In genomic region chr14:27044221-27044966, GRCm38 (mm10) we compare ENCODE assay signal across 9 mouse cellular contexts. TPM values are rescaled to one million over a fixed set of nuclear protein-coding genes. Genes with fewer than 3 reads are reported as not detected.
DNase-seq lines count a peak whose midpoint lies in the region; ATAC-seq and TF ChIP-seq lines count a peak whose summit lies in the region.
"Had no signal": no experiment of that assay in that cellular context is flagged by ENCODE, and none has a peak within 500 bp of the region (broad histone marks: within the 10 kb centered on the region; RNA-seq: fewer than 3 reads in every experiment).

No protein-coding gene starts in this region.

- intact Hi-C loops in gastrocnemius, postnatal 36 days (cut with DNase I): no loop called here

- H3K27me3 ChIP-seq in forebrain, embryonic 11.5 days (ENCODE audit: control insufficient read depth, insufficient read depth, low read length): no peaks in the 10 kb centered on the region; the same call in 1 of the 2 replicates
- H3K27me3 ChIP-seq in forebrain, embryonic 16.5 days (replicated peaks; ENCODE audit: control insufficient read depth, insufficient read depth, low read length): peaks cover 6% of the 10 kb centered on the region
- no peaks in the 10 kb centered on the region for H3K27me3 ChIP-seq in limb, embryonic 11.5 days (ENCODE audit: control insufficient read depth, insufficient read depth, low read length)
- H3K27me3 ChIP-seq in cerebellum, adult 2 months (ENCODE audit: control insufficient read depth, insufficient read depth, low read length): no peaks in the 10 kb centered on the region; the same call in 1 of the 2 replicates
- no peaks in the 10 kb centered on the region for H3K27me3 ChIP-seq in kidney, adult 2 months (replicated peaks; ENCODE audit: control insufficient read depth, insufficient read depth, low read length)

- H3K4me1 ChIP-seq in forebrain, embryonic 11.5 days (replicated peaks; ENCODE audit: control insufficient read depth, insufficient read depth, low read length): peaks cover 29% of the 10 kb centered on the region
- peaks cover 15% of the 10 kb centered on the region for H3K4me1 ChIP-seq in forebrain, embryonic 16.5 days (replicated peaks; ENCODE audit: control insufficient read depth, insufficient read depth, low read length)
- peaks cover 67% of the 10 kb centered on the region for H3K4me1 ChIP-seq in limb, embryonic 11.5 days (ENCODE audit: control insufficient read depth, insufficient read depth, low read length)
- no peaks in the 10 kb centered on the region for H3K4me1 ChIP-seq in cerebellum, adult 2 months (ENCODE audit: control insufficient read depth, insufficient read depth, low read length)
- peaks cover 30% of the 10 kb centered on the region for H3K4me1 ChIP-seq in kidney, adult 2 months (ENCODE audit: control insufficient read depth, insufficient read depth, low read length)

- no peak for TF ChIP-seq CTCF in cerebellum, adult 2 months (IDR thresholded peaks at IDR 0.05; ENCODE audit: borderline replicate concordance, insufficient read depth, low read depth, low read length)
- TF ChIP-seq CTCF in kidney, adult 2 months (conservative IDR thresholded peaks at IDR 0.05; ENCODE audit: insufficient read depth, insufficient read length, low read depth, low read length): no peak

- no peak for TF ChIP-seq POLR2A in cerebellum, adult 2 months (IDR thresholded peaks at IDR 0.05; ENCODE audit: borderline replicate concordance, insufficient read depth, low read length)
- no peak for TF ChIP-seq POLR2A in kidney, adult 2 months (IDR thresholded peaks at IDR 0.05; ENCODE audit: low read depth, low read length)

- H3K27ac ChIP-seq in forebrain, embryonic 11.5 days (ENCODE audit: low read depth, low read length): peak overlapping the region; percentile 53
- no peak overlapping the region for H3K27ac ChIP-seq in forebrain, embryonic 16.5 days (ENCODE audit: low read length)
- H3K27ac ChIP-seq in limb, embryonic 11.5 days (replicated peaks; ENCODE audit: low read depth, low read length): peak overlapping the region; percentile 75
- no peak overlapping the region for H3K27ac ChIP-seq in cerebellum, adult 2 months (ENCODE audit: insufficient read depth, low read length)
- H3K27ac ChIP-seq in kidney, adult 2 months (ENCODE audit: insufficient read depth, low read depth, low read length): no peak overlapping the region

- ATAC-seq in forebrain, embryonic 11.5 days (replicated peaks; ENCODE audit: low FRiP score): no peak
- no peak for ATAC-seq in forebrain, embryonic 16.5 days
- no peak for ATAC-seq in limb, embryonic 11.5 days (ENCODE audit: insufficient number of reproducible peaks, low FRiP score, low TSS enrichment, low read depth)

- H3K4me2 ChIP-seq in forebrain, embryonic 11.5 days (ENCODE audit: low read depth, low read length, severe bottlenecking): peak overlapping the region; percentile 29; the same call in 1 of the 2 replicates
- no peak overlapping the region for H3K4me2 ChIP-seq in forebrain, embryonic 16.5 days (ENCODE audit: low read length)
- peak overlapping the region; percentile 37; the same call in 1 of the 2 replicates for H3K4me2 ChIP-seq in limb, embryonic 11.5 days (ENCODE audit: low read depth, severe bottlenecking)

- DNase-seq in forebrain, embryonic 11.5 days (ENCODE audit: low spot score): no peak
- peak; percentile 33 for DNase-seq in 3T3-L1 (ENCODE audit: low read depth, low spot score)
- peak; percentile 26 to 41 for DNase-seq in gastrocnemius, postnatal 36 days
- DNase-seq in limb, embryonic 11.5 days (ENCODE audit: low spot score): no peak
- no peak for DNase-seq in cerebellum, adult 2 months
- DNase-seq in left cerebral cortex, adult 8-10 months (ENCODE audit: low spot score in 2 of 2): no peak
- DNase-seq in kidney, adult 2 months: no peak

- 8% methylated on average over 11 of the region's 11 CpGs for WGBS in forebrain, embryonic 11.5 days
- WGBS in forebrain, embryonic 16.5 days: 11% methylated on average over 11 of the region's 11 CpGs
- 1% methylated on average over 11 of the region's 11 CpGs for WGBS in limb, embryonic 11.5 days
- WGBS in cerebellum, adult 2 months: 19% methylated on average over 11 of the region's 11 CpGs
- 17% methylated on average over 11 of the region's 11 CpGs for WGBS in kidney, adult 2 months

- no peaks in the 10 kb centered on the region for H3K9me3 ChIP-seq in forebrain, embryonic 11.5 days (ENCODE audit: control insufficient read depth, low read length)
- H3K9me3 ChIP-seq in forebrain, embryonic 16.5 days (ENCODE audit: control insufficient read depth, low read length): no peaks in the 10 kb centered on the region
- H3K9me3 ChIP-seq in limb, embryonic 11.5 days (ENCODE audit: control insufficient read depth, low read length): no peaks in the 10 kb centered on the region

- no peak overlapping the region; the same call in 1 of the 2 replicates for H3K9ac ChIP-seq in forebrain, embryonic 11.5 days (ENCODE audit: low read length)
- H3K9ac ChIP-seq in forebrain, embryonic 16.5 days (replicated peaks; ENCODE audit: low read depth, low read length): no peak overlapping the region
- H3K9ac ChIP-seq in limb, embryonic 11.5 days (ENCODE audit: low read length): no peak overlapping the region

- H3K36me3 ChIP-seq in forebrain, embryonic 11.5 days (ENCODE audit: control insufficient read depth, insufficient read depth, low read length): no peaks in the 10 kb centered on the region
- H3K36me3 ChIP-seq in forebrain, embryonic 16.5 days (ENCODE audit: control insufficient read depth, insufficient read depth): no peaks in the 10 kb centered on the region
- H3K36me3 ChIP-seq in limb, embryonic 11.5 days (ENCODE audit: control insufficient read depth, insufficient read depth, low read length): no peaks in the 10 kb centered on the region
- no peaks in the 10 kb centered on the region for H3K36me3 ChIP-seq in kidney, adult 2 months (ENCODE audit: control insufficient read depth, insufficient read depth, low read length)

- no peak overlapping the region for H3K4me3 ChIP-seq in forebrain, embryonic 11.5 days (ENCODE audit: low read depth, low read length)
- no peak overlapping the region for H3K4me3 ChIP-seq in forebrain, embryonic 16.5 days (replicated peaks; ENCODE audit: low read length)
- 0 out of 2 replicates have a peak overlapping the region, but pooled peaks have one; percentile 0 for H3K4me3 ChIP-seq in limb, embryonic 11.5 days (ENCODE audit: low read depth, low read length)
- no peak overlapping the region for H3K4me3 ChIP-seq in cerebellum, adult 2 months (replicated peaks; ENCODE audit: insufficient read depth, low read depth, low read length)
- no peak overlapping the region for H3K4me3 ChIP-seq in kidney, adult 2 months (ENCODE audit: insufficient read depth, low read depth, low read length)

RNA-seq across cellular contexts. Expression of gene Il17rd, which starts 5.7 kb away (rescaled TPM):
- polyA plus RNA-seq in forebrain, embryonic 11.5 days (2014; fragmentation: Nextera tagmentation; extraction: Ambion mirVana): 7.2 and 7.8 TPM in 2 replicates
- 1.5 and 1.9 TPM in 2 replicates for polyA plus RNA-seq in forebrain, embryonic 16.5 days (2015; fragmentation: Nextera tagmentation; extraction: Ambion mirVana)
- 1 to 10 TPM; 2.5 TPM for total RNA-seq in gastrocnemius, postnatal 36 days (2021)
- 11.3 and 12.3 TPM in 2 replicates for polyA plus RNA-seq in limb, embryonic 11.5 days (2014; fragmentation: Nextera tagmentation; extraction: Ambion mirVana)
- 1.2 and 1.3 TPM in 2 replicates for polyA plus RNA-seq in cerebellum, adult 2 months (2012; rRNA removed)
- 1 to 10 TPM; 2.3 to 3.0 (median 2.5) TPM for total RNA-seq in left cerebral cortex, adult 8-10 months (2022)
- polyA plus RNA-seq in kidney, adult 2 months (2012; rRNA removed): 3.3 and 3.8 TPM in 2 replicates

RNA-seq across cellular contexts. Expression of gene Hesx1, which starts 50.2 kb away (rescaled TPM):
- 0.52 TPM in 1 of 2 replicates, not detected in the other for polyA plus RNA-seq in forebrain, embryonic 11.5 days (2014; fragmentation: Nextera tagmentation; extraction: Ambion mirVana)
- not detected in 2 replicates for polyA plus RNA-seq in forebrain, embryonic 16.5 days (2015; fragmentation: Nextera tagmentation; extraction: Ambion mirVana)
- total RNA-seq in gastrocnemius, postnatal 36 days (2021): not detected
- polyA plus RNA-seq in limb, embryonic 11.5 days (2014; fragmentation: Nextera tagmentation; extraction: Ambion mirVana): 0.25 and 0.52 TPM in 2 replicates
- polyA plus RNA-seq in cerebellum, adult 2 months (2012; rRNA removed): not detected in 2 replicates
- total RNA-seq in left cerebral cortex, adult 8-10 months (2022): not detected
- polyA plus RNA-seq in kidney, adult 2 months (2012; rRNA removed): 0.12 and 0.19 TPM in 2 replicates
- polyA plus RNA-seq: cortical plate, adult 2 months had no signal

Comparison
In these comparisons a context has a peak if more than half of its experiments do, and no peak if none do; other contexts are left out.
1. H3K27ac ChIP-seq: peak in forebrain, embryonic 11.5 days (single experiment) and limb, embryonic 11.5 days (single experiment); none in forebrain, embryonic 16.5 days (single experiment), cerebellum, adult 2 months (single experiment) and kidney, adult 2 months (single experiment).
2. DNase-seq: peak in 3T3-L1 (single experiment) and gastrocnemius, postnatal 36 days (2 of 2); none in forebrain, embryonic 11.5 days (single experiment), limb, embryonic 11.5 days (single experiment), cerebellum, adult 2 months (0 of 2), left cerebral cortex, adult 8-10 months (0 of 2) and kidney, adult 2 months (single experiment).